Comparison of ENCODE assay signal across 19 mouse cellular contexts in the genomic region with DNA sequence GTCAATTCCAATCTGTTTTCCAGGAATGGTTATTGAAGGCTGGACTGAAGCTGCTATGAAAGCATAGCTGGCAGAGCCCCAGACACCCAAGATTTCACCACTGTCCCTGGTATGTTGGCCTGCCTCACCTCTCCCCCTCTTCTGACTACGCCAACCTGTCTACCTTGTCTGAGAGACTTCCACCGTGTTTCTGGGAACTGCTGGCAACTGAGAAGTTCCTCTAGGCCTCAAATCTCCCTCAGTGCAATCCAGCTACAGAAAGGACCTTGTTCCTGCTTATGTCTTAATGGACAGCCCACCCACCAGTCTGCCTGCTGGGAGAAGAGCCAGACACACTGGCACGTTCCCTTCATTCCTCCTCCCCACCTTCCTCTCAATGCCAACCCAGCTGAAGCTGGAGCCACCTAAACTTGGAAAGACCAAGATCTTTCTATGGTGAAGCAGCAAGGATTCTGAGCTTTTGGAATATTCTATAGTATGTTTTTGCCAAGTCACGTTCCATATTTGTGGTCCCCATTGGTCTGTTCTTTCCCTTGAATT.
DNase-seq lines count a peak whose midpoint lies in the region; ATAC-seq lines count a peak whose summit lies in the region.
"Had no signal": no experiment of that assay in that cellular context is flagged by ENCODE, and none has a peak within 500 bp of the region (broad histone marks: within the 10 kb centered on the region; RNA-seq: fewer than 3 reads in every experiment).

No protein-coding gene starts in this region.

- no peak for ATAC-seq in activated CD4-positive, CD25-positive, alpha-beta regulatory T cell, adult 4 months
- ATAC-seq: forebrain, embryonic 15.5 days; hindbrain, postnatal 0 days; intestine, embryonic 15.5 days; midbrain, embryonic 16.5 days; Patski had no signal

- DNase-seq in adrenal gland, postnatal 10 days: peak; percentile 40
- DNase-seq in adrenal gland, adult (ENCODE audit: inconsistent age in 2 of 2, low spot score in 1 of 2): no peak
- DNase-seq in heart, adult 11 months: peak; percentile 65
- no peak for DNase-seq in heart, adult 8-10 months (ENCODE audit: low spot score)
- peak; percentile 29 for DNase-seq in Muller cell, postnatal 12 days (ENCODE audit: inconsistent ontology term)
- peak; percentile 46 to 53 for DNase-seq in right cerebral cortex, postnatal 10 days (ENCODE audit: low spot score in 2 of 2)
- DNase-seq: cerebellum, adult 11-12 months; cerebellum, postnatal 25 days; heart, postnatal 36 days; kidney, adult 2 months; kidney, postnatal 4 days; spleen, adult 18-20 months; thymus, postnatal 14 days had no signal

Comparison
In these comparisons a context has a peak if more than half of its experiments do, and no peak if none do; other contexts are left out.
1. DNase-seq: peak in adrenal gland, postnatal 10 days (single experiment), heart, adult 11 months (single experiment), Muller cell, postnatal 12 days (single experiment) and right cerebral cortex, postnatal 10 days (2 of 2); none in adrenal gland, adult (0 of 2) and heart, adult 8-10 months (single experiment).